ENCODE assay signal across 8 mouse cellular contexts in the genomic region with DNA sequence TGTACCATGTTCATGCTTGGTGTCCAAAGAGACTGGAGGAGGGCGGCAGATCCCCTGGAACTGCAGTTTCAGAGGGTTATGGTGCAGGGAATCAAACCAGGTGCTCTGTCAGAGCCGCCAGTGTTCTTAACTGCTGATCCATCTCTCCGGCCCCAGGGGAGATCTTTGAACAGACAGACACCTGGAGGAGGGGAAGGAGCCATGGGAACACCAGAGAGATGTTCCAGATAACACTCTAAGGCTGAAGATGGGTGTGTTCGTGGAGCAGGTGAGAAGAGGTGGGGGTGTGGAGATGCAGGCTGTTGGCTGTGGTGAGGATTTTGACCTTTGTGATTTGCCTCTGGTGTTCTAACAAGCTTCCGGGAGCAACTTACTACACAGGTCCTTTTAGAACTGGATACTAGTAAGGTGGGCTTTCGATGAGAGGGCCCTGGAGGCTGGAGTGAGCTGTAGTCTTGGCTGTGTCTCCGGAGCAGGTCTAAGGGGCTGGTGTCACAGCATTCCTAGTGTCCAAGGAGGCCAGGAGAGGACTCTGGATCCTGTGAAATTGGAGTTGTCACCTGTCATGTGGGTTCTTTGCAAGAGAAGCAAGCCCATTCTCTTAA. TPM values are rescaled to one million over a fixed set of nuclear protein-coding genes. Genes with fewer than 3 reads are reported as not detected.
DNase-seq lines count a peak whose midpoint lies in the region; ATAC-seq lines count a peak whose summit lies in the region.

No protein-coding gene starts in this region.

- ATAC-seq in heart, embryonic 11.5 days (replicated peaks; ENCODE audit: insufficient number of reproducible peaks, low FRiP score, low TSS enrichment), result no peak
- ATAC-seq in midbrain, embryonic 14.5 days (ENCODE audit: low FRiP score, low TSS enrichment), result no peak
- no peak for ATAC-seq in intestine, embryonic 16.5 days

- no peaks in the 10 kb centered on the region for H3K9me3 ChIP-seq in heart, embryonic 11.5 days (replicated peaks; ENCODE audit: control insufficient read depth, low read length)
- H3K9me3 ChIP-seq in midbrain, embryonic 10.5 days (replicated peaks), result no peaks in the 10 kb centered on the region
- H3K9me3 ChIP-seq in midbrain, embryonic 14.5 days (ENCODE audit: control insufficient read depth, low read length), result no peaks in the 10 kb centered on the region
- no peaks in the 10 kb centered on the region for H3K9me3 ChIP-seq in intestine, embryonic 16.5 days (ENCODE audit: control insufficient read depth, low read length)

- no peak overlapping the region for H3K4me2 ChIP-seq in heart, embryonic 11.5 days
- no peak overlapping the region for H3K4me2 ChIP-seq in midbrain, embryonic 14.5 days (ENCODE audit: low read length)
- H3K4me2 ChIP-seq in intestine, embryonic 16.5 days (ENCODE audit: low read depth, low read length), result no peak overlapping the region; the same call in 1 of the 2 replicates

- 78% methylated on average over 7 of the region's 7 CpGs for WGBS in heart, embryonic 11.5 days (ENCODE audit: insufficient replicate concordance)
- 83% methylated on average over 7 of the region's 7 CpGs for WGBS in midbrain, embryonic 10.5 days
- WGBS in midbrain, embryonic 14.5 days, result 85% methylated on average over 7 of the region's 7 CpGs
- 65% methylated on average over 7 of the region's 7 CpGs for WGBS in intestine, embryonic 16.5 days

- H3K27me3 ChIP-seq in heart, embryonic 11.5 days (ENCODE audit: control insufficient read depth, insufficient read depth, low read length), result no peaks in the 10 kb centered on the region
- peaks cover 17% of the 10 kb centered on the region for H3K27me3 ChIP-seq in midbrain, embryonic 10.5 days (ENCODE audit: low read depth, poor library complexity, severe bottlenecking)
- H3K27me3 ChIP-seq in midbrain, embryonic 14.5 days (ENCODE audit: control insufficient read depth, insufficient read depth, low read length), result no peaks in the 10 kb centered on the region
- no peaks in the 10 kb centered on the region for H3K27me3 ChIP-seq in intestine, embryonic 16.5 days (replicated peaks; ENCODE audit: control insufficient read depth, insufficient read depth, low read length)
- H3K27me3 ChIP-seq in splenic B cell, adult 2 months (ENCODE audit: control insufficient read depth, insufficient read depth, low read length, poor library complexity, severe bottlenecking), result no peaks in the 10 kb centered on the region

- H3K27ac ChIP-seq in heart, embryonic 11.5 days (ENCODE audit: low read depth, low read length), result peak overlapping the region; percentile 54; the same call in 1 of the 2 replicates
- peak overlapping the region; percentile 39; the same call in 1 of the 2 replicates for H3K27ac ChIP-seq in midbrain, embryonic 10.5 days (replicated peaks)
- no peak overlapping the region for H3K27ac ChIP-seq in midbrain, embryonic 14.5 days (replicated peaks; ENCODE audit: low read depth, low read length)
- peak overlapping the region; percentile 97 for H3K27ac ChIP-seq in intestine, embryonic 16.5 days (ENCODE audit: low read length)

- H3K4me3 ChIP-seq in heart, embryonic 11.5 days (ENCODE audit: low read depth, low read length), result peak overlapping the region; percentile 6; the same call in 1 of the 2 replicates
- H3K4me3 ChIP-seq in midbrain, embryonic 10.5 days, result peak overlapping the region; percentile 9; the same call in 1 of the 2 replicates
- no peak overlapping the region for H3K4me3 ChIP-seq in midbrain, embryonic 14.5 days (replicated peaks; ENCODE audit: low read depth, low read length)
- H3K4me3 ChIP-seq in intestine, embryonic 16.5 days (ENCODE audit: low read length), result no peak overlapping the region

- H3K36me3 ChIP-seq in heart, embryonic 11.5 days (ENCODE audit: control insufficient read depth, insufficient read depth, low read length), result 0 out of 2 replicates have a peak, but pooled peaks cover 4% of the 10 kb centered on the region
- H3K36me3 ChIP-seq in midbrain, embryonic 10.5 days, result peaks cover 25% of the 10 kb centered on the region
- no peaks in the 10 kb centered on the region for H3K36me3 ChIP-seq in midbrain, embryonic 14.5 days (ENCODE audit: control insufficient read depth, insufficient read depth, low read length)
- no peaks in the 10 kb centered on the region for H3K36me3 ChIP-seq in intestine, embryonic 16.5 days (ENCODE audit: control insufficient read depth, insufficient read depth, low read length)
- H3K36me3 ChIP-seq in splenic B cell, adult 2 months (ENCODE audit: control insufficient read depth, insufficient read depth, low read length, poor library complexity, severe bottlenecking), result peaks cover 19% of the 10 kb centered on the region

- H3K9ac ChIP-seq in heart, embryonic 11.5 days (ENCODE audit: low read depth, low read length), result no peak overlapping the region
- no peak overlapping the region for H3K9ac ChIP-seq in midbrain, embryonic 14.5 days (replicated peaks; ENCODE audit: low read length)
- H3K9ac ChIP-seq in intestine, embryonic 16.5 days (ENCODE audit: low read depth, low read length), result peak overlapping the region; percentile 49

- peaks cover 43% of the 10 kb centered on the region for H3K4me1 ChIP-seq in heart, embryonic 11.5 days (ENCODE audit: control insufficient read depth, insufficient read depth, low read length)
- peaks cover 74% of the 10 kb centered on the region for H3K4me1 ChIP-seq in midbrain, embryonic 10.5 days
- H3K4me1 ChIP-seq in midbrain, embryonic 14.5 days (ENCODE audit: control insufficient read depth, insufficient read depth, low read length), result peaks cover 27% of the 10 kb centered on the region
- peaks cover 35% of the 10 kb centered on the region for H3K4me1 ChIP-seq in intestine, embryonic 16.5 days (ENCODE audit: control insufficient read depth, insufficient read depth, low read length)

- DNase-seq in heart, adult 8-10 months (ENCODE audit: low spot score), result no peak
- no peak for DNase-seq in midbrain, embryonic 10.5 days (ENCODE audit: low spot score)
- DNase-seq in midbrain, embryonic 14.5 days, result no peak
- DNase-seq in splenic B cell, adult 2 months (ENCODE audit: low read depth, low spot score), result peak; percentile 47
- DNase-seq in adrenal gland, postnatal 10 days, result no peak
- DNase-seq in gastrocnemius, postnatal 4 days (ENCODE audit: low spot score in 2 of 2), result no peak

RNA-seq across cellular contexts. Expression of gene Plekhg2, which starts 1.6 kb away (rescaled TPM):
- polyA plus RNA-seq in heart, embryonic 11.5 days (2014; fragmentation: Nextera tagmentation; extraction: Ambion mirVana), result 44.6 and 47.8 TPM in 2 replicates
- total RNA-seq in heart, adult 8-10 months (2022), result 10 to 100 TPM in 3 of 4 experiments, 1 to 10 TPM in 1; 8.9 to 13.2 (median 11.2) TPM
- polyA plus RNA-seq in midbrain, embryonic 10.5 days (2016; fragmentation: Nextera tagmentation; extraction: Ambion mirVana), result 69.7 and 82.9 TPM in 2 replicates
- polyA plus RNA-seq in midbrain, embryonic 14.5 days (2014; fragmentation: Nextera tagmentation; extraction: Ambion mirVana), result 17.7 and 22.9 TPM in 2 replicates
- polyA plus RNA-seq in intestine, embryonic 16.5 days (2015; fragmentation: Nextera tagmentation; extraction: Ambion mirVana), result 37.9 and 38.2 TPM in 2 replicates
- 10 to 100 TPM; 27.9 to 37.0 TPM for total RNA-seq in adrenal gland, postnatal 10 days (2021)
- total RNA-seq in gastrocnemius, postnatal 4 days (2021), result 10 to 100 TPM; 41.9 to 42.8 TPM

RNA-seq across cellular contexts. Expression of gene Zfp36, which starts 6.1 kb away (rescaled TPM):
- polyA plus RNA-seq in heart, embryonic 11.5 days (2014; fragmentation: Nextera tagmentation; extraction: Ambion mirVana), result 10.9 and 11.6 TPM in 2 replicates
- total RNA-seq in heart, adult 8-10 months (2022), result 10 to 100 TPM; 12.2 to 40.6 (median 16.5) TPM
- 4.6 and 5.1 TPM in 2 replicates for polyA plus RNA-seq in midbrain, embryonic 10.5 days (2016; fragmentation: Nextera tagmentation; extraction: Ambion mirVana)
- 1.8 and 3.4 TPM in 2 replicates for polyA plus RNA-seq in midbrain, embryonic 14.5 days (2014; fragmentation: Nextera tagmentation; extraction: Ambion mirVana)
- polyA plus RNA-seq in intestine, embryonic 16.5 days (2015; fragmentation: Nextera tagmentation; extraction: Ambion mirVana), result 37.3 and 43.6 TPM in 2 replicates
- total RNA-seq in adrenal gland, postnatal 10 days (2021), result 10 to 100 TPM; 11.4 to 27.2 TPM
- 1 to 10 TPM; 8.5 to 9.9 TPM for total RNA-seq in gastrocnemius, postnatal 4 days (2021)

RNA-seq across cellular contexts. Expression of gene Med29, which starts 18.5 kb away (rescaled TPM):
- polyA plus RNA-seq in heart, embryonic 11.5 days (2014; fragmentation: Nextera tagmentation; extraction: Ambion mirVana), result 46.4 and 54.3 TPM in 2 replicates
- 10 to 100 TPM; 19.5 to 24.0 (median 22.2) TPM for total RNA-seq in heart, adult 8-10 months (2022)
- polyA plus RNA-seq in midbrain, embryonic 10.5 days (2016; fragmentation: Nextera tagmentation; extraction: Ambion mirVana), result 58.9 and 61.0 TPM in 2 replicates
- 38.3 and 47.9 TPM in 2 replicates for polyA plus RNA-seq in midbrain, embryonic 14.5 days (2014; fragmentation: Nextera tagmentation; extraction: Ambion mirVana)
- 52.6 and 53.9 TPM in 2 replicates for polyA plus RNA-seq in intestine, embryonic 16.5 days (2015; fragmentation: Nextera tagmentation; extraction: Ambion mirVana)
- 10 to 100 TPM; 19.8 to 25.9 TPM for total RNA-seq in adrenal gland, postnatal 10 days (2021)
- total RNA-seq in gastrocnemius, postnatal 4 days (2021), result 10 to 100 TPM; 23.7 to 25.1 TPM

RNA-seq across cellular contexts. Expression of gene Paf1, which starts 18.8 kb away (rescaled TPM):
- 70.2 and 81.4 TPM in 2 replicates for polyA plus RNA-seq in heart, embryonic 11.5 days (2014; fragmentation: Nextera tagmentation; extraction: Ambion mirVana)
- 10 to 100 TPM; 35.7 to 44.4 (median 39.1) TPM for total RNA-seq in heart, adult 8-10 months (2022)
- 89.8 and 90.8 TPM in 2 replicates for polyA plus RNA-seq in midbrain, embryonic 10.5 days (2016; fragmentation: Nextera tagmentation; extraction: Ambion mirVana)
- 78.0 and 81.9 TPM in 2 replicates for polyA plus RNA-seq in midbrain, embryonic 14.5 days (2014; fragmentation: Nextera tagmentation; extraction: Ambion mirVana)
- polyA plus RNA-seq in intestine, embryonic 16.5 days (2015; fragmentation: Nextera tagmentation; extraction: Ambion mirVana), result 69.2 and 78.7 TPM in 2 replicates
- 10 to 100 TPM; 56.5 to 59.2 TPM for total RNA-seq in adrenal gland, postnatal 10 days (2021)
- 10 to 100 TPM; 41.2 to 55.6 TPM for total RNA-seq in gastrocnemius, postnatal 4 days (2021)

RNA-seq across cellular contexts. Expression of gene Rps16, which starts 23.5 kb away (rescaled TPM):
- polyA plus RNA-seq in heart, embryonic 11.5 days (2014; fragmentation: Nextera tagmentation; extraction: Ambion mirVana), result 750 and 792 TPM in 2 replicates
- 100 to 1,000 TPM; 472 to 574 (median 541) TPM for total RNA-seq in heart, adult 8-10 months (2022)
- polyA plus RNA-seq in midbrain, embryonic 10.5 days (2016; fragmentation: Nextera tagmentation; extraction: Ambion mirVana), result 726 and 912 TPM in 2 replicates
- 580 and 617 TPM in 2 replicates for polyA plus RNA-seq in midbrain, embryonic 14.5 days (2014; fragmentation: Nextera tagmentation; extraction: Ambion mirVana)
- 977 and 1,010 TPM in 2 replicates for polyA plus RNA-seq in intestine, embryonic 16.5 days (2015; fragmentation: Nextera tagmentation; extraction: Ambion mirVana)
- 1,000 to 10,000 TPM; 1,220 to 1,241 TPM for total RNA-seq in adrenal gland, postnatal 10 days (2021)
- 1,000 to 10,000 TPM; 1,034 to 1,195 TPM for total RNA-seq in gastrocnemius, postnatal 4 days (2021)

Comparison
In these comparisons a context has a peak if more than half of its experiments do, and no peak if none do; other contexts are left out.
1. H3K4me3 ChIP-seq: peak in heart, embryonic 11.5 days (single experiment) and midbrain, embryonic 10.5 days (single experiment); none in midbrain, embryonic 14.5 days (single experiment) and intestine, embryonic 16.5 days (single experiment).